Mouse (Mus musculus): ENCODE measurements around the gene Pla2g12a. TPM values are rescaled to one million over a fixed set of nuclear protein-coding genes. Genes with fewer than 3 reads are reported as not detected.

Gene Pla2g12a
- total RNA-seq, 2 experiments from 2014 or later, result 24.3 to 40.1 TPM

Other genes with a start within 250 kb of the Pla2g12a start
- gene Egf, start 123.3 kb upstream of the Pla2g12a start, total RNA-seq (2015), result 1.1 and 1.2 TPM in 2 replicates
- gene Egf, start 123.3 kb upstream of the Pla2g12a start, total RNA-seq (2017), result 1.8 and 1.9 TPM in 2 replicates
- gene Lrit3, start 74.6 kb upstream of the Pla2g12a start, total RNA-seq (2015), result not detected in 2 replicates
- gene Lrit3, start 74.6 kb upstream of the Pla2g12a start, total RNA-seq (2017), result not detected in 2 replicates
- gene Rrh, start 56.0 kb upstream of the Pla2g12a start, total RNA-seq (2015), result 0.07 and 0.35 TPM in 2 replicates
- gene Rrh, start 56.0 kb upstream of the Pla2g12a start, total RNA-seq (2017), result 0.12 and 0.47 TPM in 2 replicates
- gene Gar1, start 47.2 kb upstream of the Pla2g12a start, total RNA-seq (2015), result 49.3 and 64.6 TPM in 2 replicates
- gene Gar1, start 47.2 kb upstream of the Pla2g12a start, total RNA-seq (2017), result 23.6 and 26.9 TPM in 2 replicates
- not detected in 2 replicates for gene Cfi, start 42.7 kb upstream of the Pla2g12a start, total RNA-seq (2015)
- not detected in 2 replicates for gene Cfi, start 42.7 kb upstream of the Pla2g12a start, total RNA-seq (2017)
- gene Casp6, start 22.8 kb downstream of the Pla2g12a start, total RNA-seq (2015), result 16.2 and 16.3 TPM in 2 replicates
- 9.3 and 13.3 TPM in 2 replicates for gene Casp6, start 22.8 kb downstream of the Pla2g12a start, total RNA-seq (2017)
- gene Mcub, start 91.6 kb downstream of the Pla2g12a start, total RNA-seq (2015), result 3.3 TPM in 2 replicates
- gene Mcub, start 91.6 kb downstream of the Pla2g12a start, total RNA-seq (2017), result 4.2 and 4.4 TPM in 2 replicates
- 37.6 and 39.7 TPM in 2 replicates for gene Sec24b, start 182.9 kb downstream of the Pla2g12a start, total RNA-seq (2015)
- gene Sec24b, start 182.9 kb downstream of the Pla2g12a start, total RNA-seq (2017), result 24.8 and 29.1 TPM in 2 replicates

Data from megakaryocyte progenitor cell, adult 5-6 weeks (primary cell).